Mouse (Mus musculus) liver, adult 2 months (tissue): ENCODE data around the gene Nudt2.

Experiments used
- CTCF ChIP-seq: fragments of 200-500 bp; IDR thresholded peaks from 2 replicates; pipeline ENCODE4 v1.5.1; 2011; ENCODE audit warnings: low read depth, low read length, control low read depth
- POLR2A ChIP-seq: fragments of 200-500 bp; IDR thresholded peaks from 2 replicates; pipeline ENCODE4 v1.6.1; 2011; ENCODE audit warnings: low read length, control low read depth; ENCODE audit not compliant: insufficient read depth; ENCODE audit errors: extremely low read depth

GRCm38 (mm10) chr4:41468396-41469080, 3.6 kb downstream of the Nudt2 start:
- TF ChIP-seq CTCF: peak; percentile 30
- TF ChIP-seq POLR2A: no peak
